Mouse (Mus musculus): ENCODE measurements around the gene Gatad2b.
"Not testable (repeated sequence)": the region's sequence is repeated elsewhere in the genome, so short reads cannot be mapped to it uniquely, and the experiment has no call there.

Gene Gatad2b

GRCm38 (mm10) chr3:90313367-90313766 lies 20.4 kb downstream of the Gatad2b start:
- in situ Hi-C loops (cut with MboI, MseI), result no loop called here

GRCm38 (mm10) chr3:90314241-90314640 lies 21.3 kb downstream of the Gatad2b start:
- in situ Hi-C loops (cut with MboI, MseI), result no loop called here

GRCm38 (mm10) chr3:90322289-90322688 lies 29.3 kb downstream of the Gatad2b start:
- in situ Hi-C loops (cut with MboI, MseI), result no loop called here

- in situ Hi-C loops (cut with MboI, MseI), result no loop called here
These were observed 30.1 kb downstream of the Gatad2b start for GRCm38 (mm10) chr3:90323119-90323518.

- in situ Hi-C loops (cut with MboI, MseI), result no loop called here
These were observed 39.5 kb downstream of the Gatad2b start for GRCm38 (mm10) chr3:90332485-90332884.

- in situ Hi-C loops (cut with MboI, MseI), result no loop called here
These were observed 42.5 kb downstream of the Gatad2b start for GRCm38 (mm10) chr3:90335517-90335916.

- in situ Hi-C loops (cut with MboI, MseI), result no loop called here
These were observed 45.2 kb downstream of the Gatad2b start for GRCm38 (mm10) chr3:90338190-90338589.

GRCm38 (mm10) chr3:90340177-90340576 lies 47.2 kb downstream of the Gatad2b start:
- in situ Hi-C loops (cut with MboI, MseI), result no loop called here

- in situ Hi-C loops (cut with MboI, MseI), result not testable (repeated sequence)
These were observed 49.9 kb downstream of the Gatad2b start for GRCm38 (mm10) chr3:90342853-90343252.

GRCm38 (mm10) chr3:90347847-90348246 lies 54.9 kb downstream of the Gatad2b start:
- in situ Hi-C loops (cut with MboI, MseI), result no loop called here

GRCm38 (mm10) chr3:90357959-90358358 lies 65.0 kb downstream of the Gatad2b start:
- in situ Hi-C loops (cut with MboI, MseI), result no loop called here

GRCm38 (mm10) chr3:90359230-90359629 lies 66.3 kb downstream of the Gatad2b start:
- in situ Hi-C loops (cut with MboI, MseI), result no loop called here

- in situ Hi-C loops (cut with MboI, MseI), result no loop called here
These were observed 68.5 kb downstream of the Gatad2b start for GRCm38 (mm10) chr3:90361476-90361875.

- in situ Hi-C loops (cut with MboI, MseI), result no loop called here
These were observed 69.4 kb downstream of the Gatad2b start for GRCm38 (mm10) chr3:90362346-90362745.

- in situ Hi-C loops (cut with MboI, MseI), result no loop called here
These were observed 74.1 kb downstream of the Gatad2b start for GRCm38 (mm10) chr3:90367001-90367632.

- in situ Hi-C loops (cut with MboI, MseI), result no loop called here
These were observed 76.1 kb downstream of the Gatad2b start for GRCm38 (mm10) chr3:90369041-90369440.

GRCm38 (mm10) chr3:90371857-90372256 lies 78.9 kb downstream of the Gatad2b start:
- in situ Hi-C loops (cut with MboI, MseI), result loop anchor here (5.0 kb wide), 1 partner anchor 155 kb away; no protein-coding TSS in a partner anchor

- in situ Hi-C loops (cut with MboI, MseI), result loop anchor here (5.0 kb wide), 1 partner anchor 156 kb away; no protein-coding TSS in a partner anchor
These were observed 79.8 kb downstream of the Gatad2b start for GRCm38 (mm10) chr3:90372817-90373216.

- in situ Hi-C loops (cut with MboI, MseI), result loop anchor here (5.0 kb wide), 1 partner anchor 156 kb away; no protein-coding TSS in a partner anchor
These were observed 80.6 kb downstream of the Gatad2b start for GRCm38 (mm10) chr3:90373432-90374028.

- in situ Hi-C loops (cut with MboI, MseI), result loop anchor here (5.0 kb wide), 1 partner anchor 157 kb away; no protein-coding TSS in a partner anchor
These were observed 81.4 kb downstream of the Gatad2b start for GRCm38 (mm10) chr3:90374368-90374767.

GRCm38 (mm10) chr3:90375562-90376246 lies 82.7 kb downstream of the Gatad2b start:
- in situ Hi-C loops (cut with MboI, MseI), result no loop called here

GRCm38 (mm10) chr3:90376247-90376585 lies 83.2 kb downstream of the Gatad2b start:
- in situ Hi-C loops (cut with MboI, MseI), result no loop called here

GRCm38 (mm10) chr3:90378496-90378895 lies 85.5 kb downstream of the Gatad2b start:
- in situ Hi-C loops (cut with MboI, MseI), result no loop called here
